ENCODE assay signal across 27 mouse cellular contexts in genomic region chr11:86417164-86417563, GRCm38 (mm10). TPM values are rescaled to one million over a fixed set of nuclear protein-coding genes. Genes with fewer than 3 reads are reported as not detected.
DNase-seq lines count a peak whose midpoint lies in the region; ATAC-seq and TF ChIP-seq lines count a peak whose summit lies in the region.
"Had no signal": no experiment of that assay in that cellular context is flagged by ENCODE, and none has a peak within 500 bp of the region (broad histone marks: within the 10 kb centered on the region; RNA-seq: fewer than 3 reads in every experiment).

No protein-coding gene starts in this region.

- no peaks in the 10 kb centered on the region for H3K9me3 ChIP-seq in forebrain, embryonic 12.5 days
- H3K9me3 ChIP-seq in forebrain, embryonic 13.5 days (replicated peaks) = 0 out of 2 replicates have a peak, but pooled peaks cover 9% of the 10 kb centered on the region
- no peaks in the 10 kb centered on the region for H3K9me3 ChIP-seq in lung, postnatal 0 days (ENCODE audit: low read length)
- no peaks in the 10 kb centered on the region for H3K9me3 ChIP-seq in hindbrain, embryonic 14.5 days (ENCODE audit: control insufficient read depth, low read length)
- H3K9me3 ChIP-seq: hindbrain, embryonic 10.5 days; kidney, embryonic 15.5 days; neural tube, embryonic 15.5 days; stomach, embryonic 15.5 days had no signal

- no peak overlapping the region for H3K9ac ChIP-seq in forebrain, embryonic 12.5 days
- H3K9ac ChIP-seq in forebrain, embryonic 13.5 days = no peak overlapping the region
- no peak overlapping the region for H3K9ac ChIP-seq in lung, postnatal 0 days (replicated peaks; ENCODE audit: low read depth)
- H3K9ac ChIP-seq in hindbrain, embryonic 14.5 days = no peak overlapping the region
- H3K9ac ChIP-seq: kidney, embryonic 15.5 days; liver, embryonic 14.5 days; neural tube, embryonic 15.5 days; stomach, embryonic 15.5 days had no signal

- no peak overlapping the region for H3K4me2 ChIP-seq in forebrain, embryonic 12.5 days
- no peak overlapping the region for H3K4me2 ChIP-seq in forebrain, embryonic 13.5 days
- H3K4me2 ChIP-seq in lung, postnatal 0 days (replicated peaks; ENCODE audit: low read depth, low read length) = no peak overlapping the region
- no peak overlapping the region for H3K4me2 ChIP-seq in hindbrain, embryonic 14.5 days (replicated peaks)
- H3K4me2 ChIP-seq: kidney, embryonic 15.5 days; neural tube, embryonic 15.5 days; stomach, embryonic 15.5 days had no signal

- H3K27me3 ChIP-seq in forebrain, embryonic 12.5 days = peaks cover 48% of the 10 kb centered on the region
- peaks cover 17% of the 10 kb centered on the region for H3K27me3 ChIP-seq in forebrain, embryonic 13.5 days
- no peaks in the 10 kb centered on the region for H3K27me3 ChIP-seq in lung, postnatal 0 days (replicated peaks; ENCODE audit: insufficient read depth, low read length)
- no peaks in the 10 kb centered on the region for H3K27me3 ChIP-seq in hindbrain, embryonic 14.5 days (ENCODE audit: control insufficient read depth, insufficient read depth, low read length)
- H3K27me3 ChIP-seq: kidney, embryonic 15.5 days; neural tube, embryonic 15.5 days; stomach, embryonic 15.5 days had no signal

- no peak overlapping the region for H3K4me3 ChIP-seq in forebrain, embryonic 12.5 days (replicated peaks)
- no peak overlapping the region for H3K4me3 ChIP-seq in forebrain, embryonic 13.5 days
- H3K4me3 ChIP-seq in lung, adult 2 months (replicated peaks; ENCODE audit: extremely low read depth, low read depth, low read length) = no peak overlapping the region
- no peak overlapping the region for H3K4me3 ChIP-seq in lung, postnatal 0 days (ENCODE audit: low read depth, low read length)
- no peak overlapping the region for H3K4me3 ChIP-seq in hindbrain, embryonic 14.5 days (replicated peaks; ENCODE audit: low read length)
- H3K4me3 ChIP-seq: hindbrain, embryonic 10.5 days; kidney, embryonic 15.5 days; neural tube, embryonic 15.5 days; stomach, embryonic 15.5 days had no signal

- ATAC-seq in forebrain, embryonic 12.5 days (ENCODE audit: low FRiP score) = no peak
- no peak for ATAC-seq in forebrain, embryonic 13.5 days
- peak; percentile 53; the same call in 1 of the 2 replicates for ATAC-seq in lung, postnatal 0 days
- ATAC-seq in hindbrain, embryonic 14.5 days (ENCODE audit: low FRiP score) = no peak
- ATAC-seq: activated CD4-positive, CD25-positive, alpha-beta regulatory T cell, adult 4 months; hindbrain, embryonic 16.5 days had no signal

- TF ChIP-seq CTCF in lung, adult 2 months (IDR thresholded peaks at IDR 0.05; ENCODE audit: insufficient read depth, low read length) = no peak
- no peak for TF ChIP-seq CTCF in lung, postnatal 0 days (IDR thresholded peaks at IDR 0.05)

- no peak for TF ChIP-seq POLR2A in lung, adult 2 months (IDR thresholded peaks at IDR 0.05; ENCODE audit: borderline replicate concordance, extremely low read depth, low read depth, low read length)

- no peak for TF ChIP-seq EP300 in lung, postnatal 0 days (IDR thresholded peaks at IDR 0.05)

- WGBS in forebrain, embryonic 12.5 days = 59% methylated on average over 6 of the region's 6 CpGs
- WGBS in forebrain, embryonic 13.5 days = 41% methylated on average over 6 of the region's 6 CpGs
- 75% methylated on average over 6 of the region's 6 CpGs for WGBS in lung, adult 2 months
- 54% methylated on average over 6 of the region's 6 CpGs for WGBS in lung, postnatal 0 days
- 70% methylated on average over 6 of the region's 6 CpGs for WGBS in hindbrain, embryonic 14.5 days

- no peaks in the 10 kb centered on the region for H3K36me3 ChIP-seq in forebrain, embryonic 12.5 days (replicated peaks)
- no peaks in the 10 kb centered on the region for H3K36me3 ChIP-seq in forebrain, embryonic 13.5 days (ENCODE audit: poor library complexity, severe bottlenecking)
- H3K36me3 ChIP-seq in lung, postnatal 0 days (ENCODE audit: insufficient read depth, low read length) = no peaks in the 10 kb centered on the region
- no peaks in the 10 kb centered on the region for H3K36me3 ChIP-seq in hindbrain, embryonic 14.5 days (replicated peaks; ENCODE audit: control insufficient read depth, insufficient read depth)
- H3K36me3 ChIP-seq: hindbrain, embryonic 10.5 days; kidney, embryonic 15.5 days; neural tube, embryonic 15.5 days; stomach, embryonic 15.5 days had no signal

- DNase-seq in lung, adult 2 months = peak; percentile 20
- DNase-seq in lung, postnatal 14 days = no peak
- peak; percentile 33 for DNase-seq in brain, adult 2 months (ENCODE audit: low read depth, low spot score)
- DNase-seq in lung, postnatal 0 days (ENCODE audit: low spot score) = peak; percentile 31
- DNase-seq in cerebellum, adult 9-11 months = no peak
- DNase-seq in hindbrain, embryonic 14.5 days (ENCODE audit: low spot score) = no peak
- DNase-seq: adrenal gland, adult 2 months; adrenal gland, postnatal 36 days; cerebellum, adult 8-10 months; cerebellum, postnatal 36 days; gastrocnemius, postnatal 14 days; heart, postnatal 14 days; kidney, adult 18-20 months; liver; retina, postnatal 1 day; right cerebral cortex, postnatal 14 days; thymus, postnatal 14 days had no signal

- H3K4me1 ChIP-seq in forebrain, embryonic 12.5 days = peaks cover 30% of the 10 kb centered on the region
- peaks cover 27% of the 10 kb centered on the region for H3K4me1 ChIP-seq in forebrain, embryonic 13.5 days
- no peaks in the 10 kb centered on the region; the same call in 1 of the 2 replicates for H3K4me1 ChIP-seq in lung, adult 2 months (ENCODE audit: control insufficient read depth, insufficient read depth, low read length)
- H3K4me1 ChIP-seq in lung, postnatal 0 days (ENCODE audit: insufficient read depth, low read depth, low read length) = no peaks in the 10 kb centered on the region
- no peaks in the 10 kb centered on the region for H3K4me1 ChIP-seq in hindbrain, embryonic 14.5 days (replicated peaks; ENCODE audit: control insufficient read depth, insufficient read depth, low read length)

- peak overlapping the region; percentile 32; the same call in 1 of the 2 replicates for H3K27ac ChIP-seq in forebrain, embryonic 12.5 days
- H3K27ac ChIP-seq in forebrain, embryonic 13.5 days = no peak overlapping the region
- H3K27ac ChIP-seq in lung, postnatal 0 days (ENCODE audit: low read length) = no peak overlapping the region
- H3K27ac ChIP-seq in hindbrain, embryonic 14.5 days = no peak overlapping the region
- H3K27ac ChIP-seq: hindbrain, embryonic 10.5 days; kidney, embryonic 15.5 days; liver, embryonic 14.5 days; macrophage; neural tube, embryonic 15.5 days; stomach, embryonic 15.5 days had no signal

RNA-seq across cellular contexts. Expression of gene Med13, which starts 59.8 kb away (rescaled TPM):
- polyA plus RNA-seq in forebrain, embryonic 12.5 days (2016; fragmentation: Nextera tagmentation; extraction: Ambion mirVana) = 14.8 and 16.4 TPM in 2 replicates
- polyA plus RNA-seq in forebrain, embryonic 13.5 days (2015; fragmentation: Nextera tagmentation; extraction: Ambion mirVana) = 12.4 and 13.4 TPM in 2 replicates
- 15.3 and 22.8 TPM in 2 replicates for polyA plus RNA-seq in lung, adult 2 months (2012; rRNA removed)
- 5.8 and 7.9 TPM in 2 replicates for polyA plus RNA-seq in lung, postnatal 0 days (2015; fragmentation: Nextera tagmentation; extraction: Ambion mirVana)
- 12.7 and 13.2 TPM in 2 replicates for polyA plus RNA-seq in hindbrain, embryonic 14.5 days (2014; fragmentation: Nextera tagmentation; extraction: Ambion mirVana)

Comparison
In these comparisons a context has a peak if more than half of its experiments do, and no peak if none do; other contexts are left out.
1. DNase-seq: peak in lung, adult 2 months (single experiment), brain, adult 2 months (single experiment) and lung, postnatal 0 days (single experiment); none in lung, postnatal 14 days (single experiment), cerebellum, adult 9-11 months (single experiment) and hindbrain, embryonic 14.5 days (single experiment).